Mouse (Mus musculus) MEL (cell line): ENCODE results near the gene Adamts10. TPM values are rescaled to one million over a fixed set of nuclear protein-coding genes. Genes with fewer than 3 reads are reported as not detected.

Source experiments
- DNase-seq: peaks from one replicate; pipeline ENCODE4 v3.0.0; 2011; ENCODE audit warnings: low read depth, low spot score
- H3K27ac ChIP-seq: 2 replicates; pipeline ENCODE4 v1.5.1; 2012; ENCODE audit warnings: low read depth, mild to moderate bottlenecking, control low read depth, low read length, moderate library complexity; ENCODE audit not compliant: control insufficient read depth
- H3K27me3 ChIP-seq, 2 experiments: fragments of 150-350 bp in 1 of 2; sonication (generic) in 1 of 2; 2 replicates each; pipeline ENCODE4 v1.6.1; 2012; ENCODE audit warnings: low read length in 2 of 2, mild to moderate bottlenecking in 2 of 2, improper control_type of control experiment in 1 of 2, moderate library complexity in 1 of 2; ENCODE audit not compliant: insufficient read depth in 2 of 2, control insufficient read depth in 1 of 2
- H3K36me3 ChIP-seq, 2 experiments: 2 replicates each; pipeline ENCODE4 v1.6.1; 2012 to 2014; ENCODE audit warnings: low read length in 2 of 2, improper control_type of control experiment in 1 of 2, inconsistent platforms in 1 of 2, mild to moderate bottlenecking in 1 of 2; ENCODE audit not compliant: insufficient read depth in 2 of 2, control insufficient read depth in 1 of 2
- H3K4me1 ChIP-seq, 2 experiments: fragments of 150-350 bp in 1 of 2; sonication (generic) in 1 of 2; 2 replicates each; pipeline ENCODE4 v1.6.1; 2012; ENCODE audit warnings: low read length in 2 of 2, improper control_type of control experiment in 1 of 2, mild to moderate bottlenecking in 1 of 2; ENCODE audit not compliant: insufficient read depth in 2 of 2, control insufficient read depth in 1 of 2
- H3K4me3 ChIP-seq, 2 experiments: fragments of 150-350 bp in 1 of 2; sonication (generic) in 1 of 2; 2 replicates each; pipeline ENCODE4 v1.5.1; 2012; ENCODE audit warnings: low read depth in 2 of 2, low read length in 2 of 2, mild to moderate bottlenecking in 2 of 2, moderate library complexity in 2 of 2, control low read depth in 1 of 2, improper control_type of control experiment in 1 of 2; ENCODE audit not compliant: control insufficient read depth in 1 of 2, insufficient read depth in 1 of 2
- H3K79me2 ChIP-seq: 2 replicates; pipeline ENCODE4 v1.6.1; 2012; ENCODE audit warnings: mild to moderate bottlenecking, low read length, moderate library complexity; ENCODE audit not compliant: control insufficient read depth, poor library complexity, insufficient read depth
- H3K9ac ChIP-seq: 2 replicates; pipeline ENCODE4 v1.6.1; 2012; ENCODE audit warnings: low read depth, mild to moderate bottlenecking, control low read depth, low read length, moderate library complexity; ENCODE audit not compliant: control insufficient read depth, poor library complexity, severe bottlenecking
- H3K9me3 ChIP-seq: fragments of 150-350 bp; sonication (generic); replicated peaks from 2 replicates; pipeline ENCODE4 v1.6.1; 2012; ENCODE audit warnings: mild to moderate bottlenecking, low read length, improper control_type of control experiment, moderate library complexity; ENCODE audit not compliant: insufficient read depth
- BHLHE40 ChIP-seq: IDR thresholded peaks from 2 replicates; pipeline ENCODE4 v1.6.1; 2012; ENCODE audit warnings: low read depth, mild to moderate bottlenecking, inconsistent platforms, low read length, improper control_type of control experiment, borderline replicate concordance
- E2F4 ChIP-seq: IDR thresholded peaks from 2 replicates; pipeline ENCODE4 v1.6.1; 2011; ENCODE audit warnings: low read depth, low read length, improper control_type of control experiment, borderline replicate concordance
- ELF1 ChIP-seq: IDR thresholded peaks from 2 replicates; pipeline ENCODE4 v1.6.1; 2014; ENCODE audit warnings: low read depth, mild to moderate bottlenecking, inconsistent platforms, low read length, improper control_type of control experiment, moderate library complexity
- HCFC1 ChIP-seq: IDR thresholded peaks from 2 replicates; pipeline ENCODE4 v1.6.1; 2012; ENCODE audit warnings: low read depth, mild to moderate bottlenecking, inconsistent platforms, low read length, improper control_type of control experiment, moderate library complexity
- JUND ChIP-seq: IDR thresholded peaks from 2 replicates; pipeline ENCODE4 v1.6.1; 2011; ENCODE audit warnings: low read depth, mild to moderate bottlenecking, improper control_type of control experiment, low read length
- KAT2A ChIP-seq: conservative IDR thresholded peaks from 2 replicates; pipeline ENCODE4 v1.6.1; 2012; ENCODE audit warnings: low read depth, low read length, improper control_type of control experiment, inconsistent platforms
- MEF2A ChIP-seq: IDR thresholded peaks from 2 replicates; pipeline ENCODE4 v1.6.1; 2014; ENCODE audit warnings: low read depth, mild to moderate bottlenecking, inconsistent platforms, low read length, improper control_type of control experiment; ENCODE audit not compliant: poor library complexity, insufficient replicate concordance, severe bottlenecking; ENCODE audit errors: extremely low read depth
- MXI1 ChIP-seq: IDR thresholded peaks from 2 replicates; pipeline ENCODE4 v1.6.1; 2011; ENCODE audit warnings: mild to moderate bottlenecking, low read depth, low read length, improper control_type of control experiment
- MYB ChIP-seq: IDR thresholded peaks from 2 replicates; pipeline ENCODE4 v1.6.1; 2011; ENCODE audit warnings: mild to moderate bottlenecking, low read depth, low read length, improper control_type of control experiment
- MYC ChIP-seq: IDR thresholded peaks from 2 replicates; pipeline ENCODE4 v1.6.1; 2011; ENCODE audit warnings: low read depth, mild to moderate bottlenecking, low read length, improper control_type of control experiment, moderate library complexity
- NELFE ChIP-seq: IDR thresholded peaks from 2 replicates; pipeline ENCODE4 v1.6.1; 2011; ENCODE audit warnings: low read depth, low read length, improper control_type of control experiment
- NRF1 ChIP-seq: IDR thresholded peaks from 2 replicates; pipeline ENCODE4 v1.6.1; 2014; ENCODE audit warnings: low read depth, mild to moderate bottlenecking, inconsistent platforms, low read length, improper control_type of control experiment, moderate library complexity; ENCODE audit not compliant: poor library complexity, insufficient read depth, severe bottlenecking
- POLR2A ChIP-seq, 2 experiments: IDR thresholded peaks; 2 replicates each; pipeline ENCODE4 v1.6.1; 2011 to 2012; ENCODE audit warnings: low read length in 2 of 2, mild to moderate bottlenecking in 2 of 2, control low read depth in 1 of 2, improper control_type of control experiment in 1 of 2, low read depth in 1 of 2, moderate library complexity in 1 of 2; ENCODE audit not compliant: control insufficient read depth in 1 of 2, insufficient read depth in 1 of 2, poor library complexity in 1 of 2
- RAD21 ChIP-seq: IDR thresholded peaks from 2 replicates; pipeline ENCODE4 v1.6.1; 2011; ENCODE audit warnings: mild to moderate bottlenecking, low read depth, low read length, improper control_type of control experiment
- SIN3A ChIP-seq: IDR thresholded peaks from 2 replicates; pipeline ENCODE4 v1.6.1; 2012; ENCODE audit warnings: low read length, improper control_type of control experiment, inconsistent platforms
- TAL1 ChIP-seq: IDR thresholded peaks from 2 replicates; pipeline ENCODE4 v1.6.1; 2012; ENCODE audit warnings: mild to moderate bottlenecking, inconsistent platforms, low read length, moderate library complexity, mixed read lengths
- TBP ChIP-seq: IDR thresholded peaks from 2 replicates; pipeline ENCODE4 v1.8.0; 2011; ENCODE audit warnings: low read depth, low read length, improper control_type of control experiment
- TCF12 ChIP-seq: IDR thresholded peaks from 2 replicates; pipeline ENCODE4 v1.6.1; 2014; ENCODE audit warnings: low read depth, mild to moderate bottlenecking, inconsistent platforms, low read length, improper control_type of control experiment, moderate library complexity
- UBTF ChIP-seq: IDR thresholded peaks from 2 replicates; pipeline ENCODE4 v1.6.1; 2012; ENCODE audit warnings: low read depth, mild to moderate bottlenecking, inconsistent platforms, low read length, improper control_type of control experiment, moderate library complexity, borderline replicate concordance; ENCODE audit not compliant: insufficient read depth
- USF1 ChIP-seq: IDR thresholded peaks from 2 replicates; pipeline ENCODE4 v1.6.1; 2014; ENCODE audit warnings: low read depth, mild to moderate bottlenecking, inconsistent platforms, low read length, improper control_type of control experiment, moderate library complexity
- ZC3H11A ChIP-seq: IDR thresholded peaks from 2 replicates; pipeline ENCODE4 v1.6.1; 2012; ENCODE audit warnings: low read depth, mild to moderate bottlenecking, inconsistent platforms, low read length, improper control_type of control experiment
- ZKSCAN1 ChIP-seq: IDR thresholded peaks from 2 replicates; pipeline ENCODE4 v1.6.1; 2012; ENCODE audit warnings: low read depth, mild to moderate bottlenecking, inconsistent platforms, low read length, improper control_type of control experiment, moderate library complexity
- ZMIZ1 ChIP-seq: IDR thresholded peaks from 2 replicates; pipeline ENCODE4 v1.6.1; 2012; ENCODE audit warnings: low read depth, mild to moderate bottlenecking, inconsistent platforms, low read length, improper control_type of control experiment, moderate library complexity
- polyA plus RNA-seq, 2 experiments: library from polyadenylated mRNA; stranded (reverse) in 1 of 2; unstranded in 1 of 2; fragments of >175 nt in 1 of 2; fragments of >200 nt in 1 of 2; gene quantifications; 2 replicates each; pipeline versions ENCODE4 v1.2.1 to v1.2.4; 2012; ENCODE audit warnings: low replicate concordance in 2 of 2, low read depth in 1 of 2; ENCODE audit not compliant: insufficient read length in 2 of 2, insufficient read depth in 1 of 2, missing spikeins in 1 of 2
- total RNA-seq: library from RNA; depleted of rRNA; stranded (reverse); fragments of 300-350 nt; gene quantifications from 2 replicates; pipeline ENCODE4 v1.2.3, GENCODE M21; 2012

The Adamts10 gene
- total and polyA plus RNA-seq, 3 experiments: 11.3 to 21.0 TPM; not detected in 1

GRCm38 (mm10) chr17:33598506-33598905 is 74.5 kb downstream of the Adamts10 start:
- Histone ChIP-seq H3K9me3 (no peaks in the 10 kb centered on the region), H3K79me2 (no peaks in the 10 kb centered on the region), H3K27me3 (no peaks in the 10 kb centered on the region), H3K4me1 (no peaks in the 10 kb centered on the region), H3K27ac (no peak overlapping the region), H3K9ac (no peak overlapping the region), H3K36me3 (no peaks in the 10 kb centered on the region), H3K4me3 (no peak overlapping the region)
- DNase-seq: no peak
- no peak for TF ChIP-seq USF1
- TF ChIP-seq TCF12: no peak
- TF ChIP-seq POLR2A (IDR thresholded peaks at IDR 0.05; ENCODE audit: control insufficient read depth in 1 of 2, insufficient read depth in 1 of 2, low read depth in 1 of 2, low read length in 2 of 2, poor library complexity in 1 of 2): no peak
- no peak for TF ChIP-seq ZC3H11A
- TF ChIP-seq ZKSCAN1: no peak
- no peak for TF ChIP-seq UBTF
- TF ChIP-seq MYC: no peak
- no peak for TF ChIP-seq MXI1
- TF ChIP-seq ELF1: no peak
- no peak for TF ChIP-seq SIN3A
- no peak for TF ChIP-seq JUND
- TF ChIP-seq TAL1: no peak
- no peak for TF ChIP-seq HCFC1
- no peak for TF ChIP-seq TBP
- TF ChIP-seq KAT2A: no peak
- no peak for TF ChIP-seq BHLHE40
- no peak for TF ChIP-seq NELFE

DNA sequence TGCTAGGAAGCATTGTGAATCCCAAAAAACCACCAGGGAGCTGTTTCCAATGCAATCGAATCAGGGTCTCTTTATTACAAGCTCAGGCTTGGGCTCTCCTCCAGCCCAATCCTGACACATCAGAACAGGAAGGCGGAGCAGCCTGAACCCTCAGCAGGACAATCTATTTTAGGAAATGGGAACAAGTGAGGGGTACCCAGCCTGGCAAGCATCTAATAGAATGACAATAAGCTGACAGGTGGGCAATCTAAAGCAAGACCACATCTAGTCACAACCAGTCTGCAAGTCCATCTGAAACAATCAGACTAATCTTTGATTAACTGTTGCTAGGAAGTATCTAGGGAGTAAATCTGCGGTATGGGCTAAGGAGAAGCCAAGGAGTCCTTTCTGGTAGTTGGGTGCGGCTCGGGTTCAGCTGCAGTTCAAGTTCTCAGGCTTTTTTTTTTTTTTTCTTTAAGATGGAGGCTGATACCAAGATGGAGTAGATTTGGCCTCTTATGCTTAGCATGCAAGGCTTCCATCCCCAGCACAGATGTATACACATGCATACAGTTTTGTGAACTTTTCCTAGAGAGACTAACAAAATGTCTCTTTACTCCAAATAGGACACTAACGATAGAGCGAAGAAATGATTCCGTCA is 76.0 kb downstream of the Adamts10 start:
- Histone ChIP-seq H3K4me1 (no peaks in the 10 kb centered on the region), H3K9ac (no peak overlapping the region), H3K79me2 (no peaks in the 10 kb centered on the region), H3K27ac (no peak overlapping the region), H3K4me3 (no peak overlapping the region), H3K9me3 (no peaks in the 10 kb centered on the region), H3K27me3 (peaks cover 0 to 4% of the 10 kb centered on the region in 2 experiments; a peak in 3 of 4 replicates), H3K36me3 (no peaks in the 10 kb centered on the region)
- no peak for TF ChIP-seq ZMIZ1
- TF ChIP-seq RAD21: no peak
- TF ChIP-seq BHLHE40: no peak
- no peak for TF ChIP-seq TAL1
- no peak for TF ChIP-seq NELFE
- no peak for TF ChIP-seq USF1
- TF ChIP-seq UBTF: no peak
- no peak for TF ChIP-seq ZKSCAN1
- TF ChIP-seq SIN3A: no peak
- TF ChIP-seq NRF1: no peak
- no peak for TF ChIP-seq E2F4
- no peak for TF ChIP-seq MEF2A
- TF ChIP-seq MYC: no peak
- no peak for TF ChIP-seq POLR2A (IDR thresholded peaks at IDR 0.05; ENCODE audit: control insufficient read depth in 1 of 2, insufficient read depth in 1 of 2, low read depth in 1 of 2, low read length in 2 of 2, poor library complexity in 1 of 2)
- TF ChIP-seq MYB: no peak
- no peak for TF ChIP-seq MXI1
- TF ChIP-seq HCFC1: no peak
- no peak for TF ChIP-seq JUND
- DNase-seq: no peak
